Mouse (Mus musculus) intestine, embryonic 14.5 days (tissue): ENCODE measurements around the gene Tmub2. TPM values are rescaled to one million over a fixed set of nuclear protein-coding genes. Genes with fewer than 3 reads are reported as not detected.

Experiments used
- ATAC-seq: fragments of 200-750 bp; cut with Nextera tagmentation; replicated peaks from 2 replicates; pipeline ENCODE4 v1.8.0; 2017; ENCODE audit warnings: low read depth, moderate number of reproducible peaks, moderate TSS enrichment, moderate library complexity; ENCODE audit not compliant: low FRiP score, low TSS enrichment
- DNase-seq: peaks from one replicate; pipeline ENCODE4 v3.0.0-alpha.2; 2018; ENCODE audit warnings: low spot score
- H3K27ac ChIP-seq: fragments of 300-500 bp; sonication (generic); 2 replicates; pipeline ENCODE4 v1.5.1; 2014; ENCODE audit warnings: low read depth, mild to moderate bottlenecking, control low read depth
- H3K27me3 ChIP-seq: fragments of 300-500 bp; sonication (generic); replicated peaks from 2 replicates; pipeline ENCODE4 v1.6.1; 2014; ENCODE audit warnings: low read length, control low read depth; ENCODE audit not compliant: control insufficient read depth, insufficient read depth
- H3K36me3 ChIP-seq: fragments of 300-500 bp; sonication (generic); 2 replicates; pipeline ENCODE4 v1.6.1; 2014; ENCODE audit warnings: low read length, control low read depth; ENCODE audit not compliant: control insufficient read depth, insufficient read depth
- H3K4me1 ChIP-seq: fragments of 300-500 bp; sonication (generic); replicated peaks from 2 replicates; pipeline ENCODE4 v1.6.1; 2014; ENCODE audit warnings: low read length, control low read depth, mixed read lengths; ENCODE audit not compliant: control insufficient read depth, insufficient read depth
- H3K4me2 ChIP-seq: fragments of 300-500 bp; sonication (generic); 2 replicates; pipeline ENCODE4 v1.6.1; 2014; ENCODE audit warnings: low read length
- H3K4me3 ChIP-seq: fragments of 300-500 bp; sonication (generic); 2 replicates; pipeline ENCODE4 v1.5.1; 2014; ENCODE audit warnings: low read depth, low read length, control low read depth, mixed read lengths
- H3K9ac ChIP-seq: fragments of 300-500 bp; sonication (generic); 2 replicates; pipeline ENCODE4 v1.6.1; 2014; ENCODE audit warnings: mild to moderate bottlenecking, low read length
- H3K9me3 ChIP-seq: fragments of 300-500 bp; sonication (generic); 2 replicates; pipeline ENCODE4 v1.6.1; 2016; ENCODE audit warnings: low read length, control low read depth; ENCODE audit not compliant: control insufficient read depth
- WGBS: fragments of 180-500 bp; shearing (Covaris S2); extraction: QIAGEN DNeasy Blood & Tissue Kit; methylation state at CpG from one replicate; pipeline ENCODE4 v1.1.7; 2014; 5-methylcytosine and 5-hydroxymethylcytosine counted together
- polyA plus RNA-seq: library from polyadenylated mRNA; unstranded; fragments of >200 nt; fragmentation: Nextera tagmentation; extraction: Ambion mirVana; gene quantifications from 2 replicates; pipeline ENCODE4 v1.2.1, GENCODE M21; 2014

The Tmub2 gene
- polyA plus RNA-seq, 1 experiment from 2014 or later: 50.5 TPM

DNA sequence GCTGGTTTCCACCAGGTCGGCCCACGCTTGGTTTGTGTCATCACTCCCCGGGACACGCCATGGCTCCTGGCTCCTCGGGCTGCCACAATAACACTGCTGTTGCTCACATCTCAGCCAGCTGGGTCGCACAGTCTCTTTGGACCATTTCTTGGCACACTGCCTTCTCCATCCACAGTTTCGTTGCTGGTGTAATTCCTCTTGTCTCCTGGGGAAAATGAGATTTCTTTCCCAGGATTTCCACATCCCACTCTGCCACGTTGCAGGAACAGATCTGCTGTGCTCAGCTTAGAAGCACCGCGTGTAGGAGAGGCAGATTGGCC, 35.9 kb downstream of the Tmub2 start:
- Histone ChIP-seq H3K9me3 (no peaks in the 10 kb centered on the region), H3K9ac (peak overlapping the region; percentile 99), H3K4me3 (peak overlapping the region; percentile 99), H3K27me3 (no peaks in the 10 kb centered on the region), H3K4me2 (peak overlapping the region; percentile 93), H3K4me1 (peaks cover 16% of the 10 kb centered on the region), H3K36me3 (no peaks in the 10 kb centered on the region), H3K27ac (peak overlapping the region; percentile 98)
- 12% methylated on average over 10 of the region's 10 CpGs for WGBS
- ATAC-seq (no peak), DNase-seq (no peak)

DNA sequence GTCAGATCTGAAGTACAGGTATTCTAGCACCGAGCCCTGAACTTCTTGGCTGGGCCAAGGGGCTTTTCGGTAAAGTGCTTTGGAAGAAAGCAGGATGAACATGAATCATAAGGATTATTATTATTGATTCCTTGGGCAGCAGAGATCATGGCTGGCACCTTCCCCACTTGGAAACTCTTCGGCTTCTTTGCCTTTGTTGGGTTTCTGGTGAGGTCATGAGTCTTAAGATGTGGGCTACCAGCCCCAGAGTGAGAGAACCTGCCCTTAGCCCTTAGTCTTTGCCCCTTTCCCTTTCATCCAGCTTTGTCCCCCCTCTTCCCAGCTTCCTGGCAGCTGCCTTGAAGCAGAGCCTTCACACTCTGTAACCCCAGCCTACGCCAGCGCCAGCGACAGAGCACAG, 37.2 kb downstream of the Tmub2 start:
- H3K4me3 ChIP-seq: no peak overlapping the region
- no peak overlapping the region for H3K4me2 ChIP-seq
- ATAC-seq: no peak
- no peaks in the 10 kb centered on the region for H3K27me3 ChIP-seq
- WGBS: 75% methylated on average over 6 of the region's 6 CpGs
- DNase-seq: no peak
- no peak overlapping the region for H3K27ac ChIP-seq
- H3K9me3 ChIP-seq: no peaks in the 10 kb centered on the region
- peaks cover 9% of the 10 kb centered on the region for H3K4me1 ChIP-seq
- no peak overlapping the region for H3K9ac ChIP-seq
- no peaks in the 10 kb centered on the region for H3K36me3 ChIP-seq

DNA sequence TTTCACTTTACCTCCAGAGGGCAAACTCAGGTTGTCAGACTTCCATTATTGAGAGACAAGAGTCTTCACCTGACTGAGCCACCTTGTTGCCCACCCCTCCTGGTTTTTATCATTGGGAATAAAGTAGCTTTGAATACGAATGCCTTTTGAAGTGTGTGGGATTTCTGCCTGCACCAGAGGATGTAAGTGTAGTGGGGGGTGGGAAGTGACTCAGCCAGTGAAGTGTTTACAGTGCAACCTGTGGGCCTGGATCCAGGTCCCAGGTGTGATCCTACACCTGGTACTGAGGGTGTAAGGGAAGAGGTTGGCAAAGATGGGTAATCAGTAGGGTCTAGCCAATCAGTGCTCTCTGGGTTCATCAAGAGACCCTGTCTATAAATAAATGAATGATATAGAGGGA, 38.8 kb downstream of the Tmub2 start:
- DNase-seq: no peak
- 73% methylated on average over 1 of the region's 1 CpGs for WGBS
- peaks cover 9% of the 10 kb centered on the region for H3K4me1 ChIP-seq
- H3K4me3 ChIP-seq: no peak overlapping the region
- H3K36me3 ChIP-seq: no peaks in the 10 kb centered on the region
- no peak overlapping the region for H3K9ac ChIP-seq
- H3K27ac ChIP-seq: no peak overlapping the region
- no peak for ATAC-seq
- H3K4me2 ChIP-seq: no peak overlapping the region
- H3K27me3 ChIP-seq: no peaks in the 10 kb centered on the region
- no peaks in the 10 kb centered on the region for H3K9me3 ChIP-seq

DNA sequence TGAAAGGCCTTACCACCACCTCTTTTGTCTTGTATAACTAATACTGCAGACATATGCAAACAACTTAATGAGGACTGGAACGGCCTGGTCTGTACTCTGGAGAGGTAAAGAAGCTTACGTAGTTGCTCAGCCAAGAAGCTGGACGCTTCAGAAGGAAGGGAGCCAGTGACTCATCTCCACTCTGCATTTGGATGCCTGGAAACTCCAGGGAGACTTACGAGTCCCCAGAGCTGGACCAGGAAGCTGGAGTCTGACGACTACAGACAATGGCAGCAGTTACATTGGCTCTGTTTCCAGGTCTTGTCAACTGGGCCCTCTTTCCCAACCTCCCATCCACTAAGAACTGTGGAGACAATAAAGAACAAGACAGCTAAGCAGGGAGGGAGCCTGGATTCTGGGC, 42.5 kb downstream of the Tmub2 start:
- no peak overlapping the region for H3K9ac ChIP-seq
- H3K27me3 ChIP-seq: no peaks in the 10 kb centered on the region
- no peak overlapping the region for H3K4me3 ChIP-seq
- H3K36me3 ChIP-seq: no peaks in the 10 kb centered on the region
- H3K4me1 ChIP-seq: no peaks in the 10 kb centered on the region
- DNase-seq (no peak), ATAC-seq (no peak)
- no peak overlapping the region for H3K4me2 ChIP-seq
- no peaks in the 10 kb centered on the region for H3K9me3 ChIP-seq
- 57% methylated on average over 5 of the region's 5 CpGs for WGBS
- H3K27ac ChIP-seq: no peak overlapping the region

DNA sequence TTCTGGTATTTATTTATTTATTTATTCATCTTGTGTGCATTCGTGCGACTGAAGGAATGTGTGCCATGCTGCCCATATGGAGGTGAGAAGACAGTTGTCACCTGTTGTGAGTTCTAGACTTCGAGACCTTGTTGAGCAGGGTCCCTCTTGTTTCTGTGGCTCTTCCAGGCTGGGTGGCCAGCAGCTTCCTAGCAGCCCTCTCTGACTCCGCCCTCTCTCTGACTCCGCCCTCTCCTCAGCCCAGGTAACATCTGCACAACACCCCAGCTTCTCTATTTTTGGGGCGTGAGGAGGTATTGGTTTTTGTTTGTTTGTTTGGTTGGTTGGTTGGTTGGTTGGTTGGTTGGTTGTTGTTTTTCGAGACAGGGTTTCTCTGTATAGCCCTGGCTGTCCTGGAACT, 43.1 kb downstream of the Tmub2 start:
- DNase-seq (no peak), ATAC-seq (no peak)
- no peaks in the 10 kb centered on the region for H3K36me3 ChIP-seq
- H3K9me3 ChIP-seq: no peaks in the 10 kb centered on the region
- H3K4me1 ChIP-seq: no peaks in the 10 kb centered on the region
- H3K27me3 ChIP-seq: no peaks in the 10 kb centered on the region
- no peak overlapping the region for H3K9ac ChIP-seq
- no peak overlapping the region for H3K27ac ChIP-seq
- WGBS: 77% methylated on average over 7 of the region's 7 CpGs
- no peak overlapping the region for H3K4me3 ChIP-seq
- no peak overlapping the region for H3K4me2 ChIP-seq

DNA sequence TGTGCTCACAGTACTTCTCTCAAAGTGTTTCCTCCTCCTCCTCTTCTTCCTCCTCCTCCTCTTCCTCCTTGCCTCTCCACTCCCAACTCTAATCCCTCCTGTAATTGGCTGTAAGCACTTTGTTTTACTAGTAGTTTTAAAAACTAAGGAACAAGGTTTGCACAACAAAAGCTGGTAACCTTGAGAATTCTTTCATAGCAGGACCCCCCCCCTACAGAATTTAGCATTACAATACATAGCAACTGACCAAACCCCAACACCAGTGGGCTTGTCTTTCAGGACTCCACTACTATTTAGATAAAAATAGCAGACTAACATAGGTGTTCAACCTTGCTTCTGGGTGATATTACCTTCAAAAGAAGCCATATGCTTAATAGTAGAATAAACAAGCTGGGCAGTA, 44.8 kb downstream of the Tmub2 start:
- Histone ChIP-seq H3K27me3 (no peaks in the 10 kb centered on the region), H3K9ac (no peak overlapping the region), H3K4me2 (no peak overlapping the region), H3K4me1 (no peaks in the 10 kb centered on the region), H3K36me3 (no peaks in the 10 kb centered on the region), H3K27ac (no peak overlapping the region), H3K9me3 (no peaks in the 10 kb centered on the region), H3K4me3 (no peak overlapping the region)
- DNase-seq (no peak), ATAC-seq (no peak)

DNA sequence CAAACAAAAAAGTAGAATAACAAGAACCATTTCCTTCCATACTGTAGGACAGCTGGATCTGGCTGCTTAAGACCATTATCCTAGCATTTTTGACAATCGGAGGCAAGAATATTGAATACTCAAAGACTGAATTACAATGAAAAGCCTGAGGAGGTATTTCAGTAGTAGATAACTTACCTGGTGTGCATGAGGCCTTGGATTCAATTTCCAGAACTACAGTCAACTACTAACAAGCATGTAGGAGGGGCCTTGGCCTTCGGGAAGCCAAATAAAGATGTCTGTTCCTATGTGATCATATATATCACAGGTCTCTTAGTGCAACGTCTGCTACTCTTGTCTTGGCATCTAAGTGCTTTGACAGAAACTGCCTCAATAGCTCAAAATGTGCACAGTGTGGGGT, 45.3 kb downstream of the Tmub2 start:
- Histone ChIP-seq H3K4me3 (no peak overlapping the region), H3K9me3 (no peaks in the 10 kb centered on the region), H3K27ac (no peak overlapping the region), H3K9ac (no peak overlapping the region), H3K4me2 (no peak overlapping the region), H3K36me3 (no peaks in the 10 kb centered on the region), H3K27me3 (no peaks in the 10 kb centered on the region), H3K4me1 (0 out of 2 replicates have a peak, but pooled peaks cover under 1% of the 10 kb centered on the region)
- 77% methylated on average over 3 of the region's 3 CpGs for WGBS
- ATAC-seq (no peak), DNase-seq (no peak)

DNA sequence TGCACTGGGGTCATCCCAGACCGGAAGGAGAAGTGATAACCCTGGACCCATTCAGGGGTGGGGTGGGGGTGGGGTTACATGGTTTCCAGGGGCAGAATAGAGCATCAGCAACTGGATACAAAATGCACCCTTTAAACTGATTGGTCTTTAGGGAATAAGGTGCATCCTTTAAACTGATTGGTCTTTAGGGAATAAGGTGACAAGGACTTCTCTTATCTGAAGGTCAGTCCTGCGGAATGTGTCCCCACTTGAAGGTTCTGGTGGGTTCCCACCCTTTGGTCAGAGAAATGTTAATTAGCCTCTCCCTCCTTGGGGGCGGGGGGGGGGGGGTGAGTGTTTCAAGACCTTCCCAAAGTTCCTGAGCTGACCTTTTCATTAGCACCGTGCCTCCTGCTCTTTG, 47.1 kb downstream of the Tmub2 start:
- 60% methylated on average over 4 of the region's 4 CpGs for WGBS
- Histone ChIP-seq H3K4me2 (no peak overlapping the region), H3K36me3 (no peaks in the 10 kb centered on the region), H3K27me3 (no peaks in the 10 kb centered on the region), H3K4me1 (0 out of 2 replicates have a peak, but pooled peaks cover 4% of the 10 kb centered on the region), H3K4me3 (no peak overlapping the region), H3K9ac (no peak overlapping the region), H3K27ac (no peak overlapping the region), H3K9me3 (no peaks in the 10 kb centered on the region)
- no peak for DNase-seq
- no peak for ATAC-seq

DNA sequence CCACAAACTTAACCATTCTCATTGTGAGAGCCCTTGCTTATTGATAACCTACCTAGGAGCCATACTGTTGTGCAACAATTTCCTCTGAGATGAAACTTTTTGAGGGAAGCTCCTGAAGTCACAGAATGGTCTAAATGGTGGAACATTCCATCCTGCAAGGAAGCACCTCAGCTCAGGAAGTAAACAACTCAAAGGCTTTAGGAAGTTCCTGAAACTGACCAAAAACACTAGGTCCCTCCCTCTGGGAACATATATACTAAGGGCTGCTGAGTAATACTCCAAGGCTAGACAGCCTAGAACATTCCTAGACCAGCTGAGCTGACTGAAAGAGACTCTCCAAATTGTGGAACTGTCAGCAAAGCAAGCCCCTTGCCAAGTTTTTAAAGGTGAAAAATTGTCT, 48.3 kb downstream of the Tmub2 start:
- Histone ChIP-seq H3K36me3 (no peaks in the 10 kb centered on the region), H3K9ac (no peak overlapping the region), H3K27me3 (no peaks in the 10 kb centered on the region), H3K4me1 (0 out of 2 replicates have a peak, but pooled peaks cover 4% of the 10 kb centered on the region), H3K9me3 (no peaks in the 10 kb centered on the region), H3K27ac (no peak overlapping the region), H3K4me2 (no peak overlapping the region), H3K4me3 (no peak overlapping the region)
- DNase-seq (no peak), ATAC-seq (no peak)
